Mouse (Mus musculus) MEL (cell line): Measurements from ENCODE around the gene Ccdc61. TPM values are rescaled to one million over a fixed set of nuclear protein-coding genes. Genes with fewer than 3 reads are reported as not detected.
A peak's percentile ranks its signal among the peaks of the same experiment; 100 is the strongest.

Experiments used
- DNase-seq: peaks from one replicate; pipeline ENCODE4 v3.0.0; 2011; ENCODE audit warnings: low read depth, low spot score
- H3K27ac ChIP-seq: 2 replicates; pipeline ENCODE4 v1.5.1; 2012; ENCODE audit warnings: low read depth, mild to moderate bottlenecking, control low read depth, low read length, moderate library complexity; ENCODE audit not compliant: control insufficient read depth
- H3K27me3 ChIP-seq, 2 experiments: fragments of 150-350 bp in 1 of 2; sonication (generic) in 1 of 2; 2 replicates each; pipeline ENCODE4 v1.6.1; 2012; ENCODE audit warnings: low read length in 2 of 2, mild to moderate bottlenecking in 2 of 2, improper control_type of control experiment in 1 of 2, moderate library complexity in 1 of 2; ENCODE audit not compliant: insufficient read depth in 2 of 2, control insufficient read depth in 1 of 2
- H3K36me3 ChIP-seq, 2 experiments: 2 replicates each; pipeline ENCODE4 v1.6.1; 2012 to 2014; ENCODE audit warnings: low read length in 2 of 2, improper control_type of control experiment in 1 of 2, inconsistent platforms in 1 of 2, mild to moderate bottlenecking in 1 of 2; ENCODE audit not compliant: insufficient read depth in 2 of 2, control insufficient read depth in 1 of 2
- H3K4me1 ChIP-seq, 2 experiments: fragments of 150-350 bp in 1 of 2; sonication (generic) in 1 of 2; 2 replicates each; pipeline ENCODE4 v1.6.1; 2012; ENCODE audit warnings: low read length in 2 of 2, improper control_type of control experiment in 1 of 2, mild to moderate bottlenecking in 1 of 2; ENCODE audit not compliant: insufficient read depth in 2 of 2, control insufficient read depth in 1 of 2
- H3K4me3 ChIP-seq, 2 experiments: fragments of 150-350 bp in 1 of 2; sonication (generic) in 1 of 2; 2 replicates each; pipeline ENCODE4 v1.5.1; 2012; ENCODE audit warnings: low read depth in 2 of 2, low read length in 2 of 2, mild to moderate bottlenecking in 2 of 2, moderate library complexity in 2 of 2, control low read depth in 1 of 2, improper control_type of control experiment in 1 of 2; ENCODE audit not compliant: control insufficient read depth in 1 of 2, insufficient read depth in 1 of 2
- H3K79me2 ChIP-seq: 2 replicates; pipeline ENCODE4 v1.6.1; 2012; ENCODE audit warnings: mild to moderate bottlenecking, low read length, moderate library complexity; ENCODE audit not compliant: control insufficient read depth, poor library complexity, insufficient read depth
- H3K9ac ChIP-seq: 2 replicates; pipeline ENCODE4 v1.6.1; 2012; ENCODE audit warnings: low read depth, mild to moderate bottlenecking, control low read depth, low read length, moderate library complexity; ENCODE audit not compliant: control insufficient read depth, poor library complexity, severe bottlenecking
- H3K9me3 ChIP-seq: fragments of 150-350 bp; sonication (generic); replicated peaks from 2 replicates; pipeline ENCODE4 v1.6.1; 2012; ENCODE audit warnings: mild to moderate bottlenecking, low read length, improper control_type of control experiment, moderate library complexity; ENCODE audit not compliant: insufficient read depth
- BHLHE40 ChIP-seq: IDR thresholded peaks from 2 replicates; pipeline ENCODE4 v1.6.1; 2012; ENCODE audit warnings: low read depth, mild to moderate bottlenecking, inconsistent platforms, low read length, improper control_type of control experiment, borderline replicate concordance
- CHD1 ChIP-seq: IDR thresholded peaks from 2 replicates; pipeline ENCODE4 v1.6.1; 2012; ENCODE audit warnings: low read depth, mild to moderate bottlenecking, inconsistent platforms, low read length, improper control_type of control experiment
- E2F4 ChIP-seq: IDR thresholded peaks from 2 replicates; pipeline ENCODE4 v1.6.1; 2011; ENCODE audit warnings: low read depth, low read length, improper control_type of control experiment, borderline replicate concordance
- EP300 ChIP-seq, 2 experiments: IDR thresholded peaks; 2 replicates each; pipeline ENCODE4 v1.6.1; 2011; ENCODE audit warnings: improper control_type of control experiment in 2 of 2, low read length in 2 of 2, low read depth in 1 of 2, mild to moderate bottlenecking in 1 of 2
- GATA1 ChIP-seq: IDR thresholded peaks from 2 replicates; pipeline ENCODE4 v1.6.1; 2011; ENCODE audit warnings: low read depth, low read length, improper control_type of control experiment
- HCFC1 ChIP-seq: IDR thresholded peaks from 2 replicates; pipeline ENCODE4 v1.6.1; 2012; ENCODE audit warnings: low read depth, mild to moderate bottlenecking, inconsistent platforms, low read length, improper control_type of control experiment, moderate library complexity
- JUND ChIP-seq: IDR thresholded peaks from 2 replicates; pipeline ENCODE4 v1.6.1; 2011; ENCODE audit warnings: low read depth, mild to moderate bottlenecking, improper control_type of control experiment, low read length
- MAX ChIP-seq: IDR thresholded peaks from 2 replicates; pipeline ENCODE4 v1.6.1; 2011; ENCODE audit warnings: low read length, improper control_type of control experiment
- MAZ ChIP-seq: IDR thresholded peaks from 2 replicates; pipeline ENCODE4 v1.6.1; 2012; ENCODE audit warnings: low read depth, mild to moderate bottlenecking, inconsistent platforms, low read length, improper control_type of control experiment
- MXI1 ChIP-seq: IDR thresholded peaks from 2 replicates; pipeline ENCODE4 v1.6.1; 2011; ENCODE audit warnings: mild to moderate bottlenecking, low read depth, low read length, improper control_type of control experiment
- POLR2AphosphoS5 ChIP-seq: IDR thresholded peaks from 2 replicates; pipeline ENCODE4 v1.6.1; 2012; ENCODE audit warnings: low read depth, borderline replicate concordance, mild to moderate bottlenecking, inconsistent platforms, low read length, moderate library complexity, mixed read lengths
- RCOR1 ChIP-seq: IDR thresholded peaks from 2 replicates; pipeline ENCODE4 v1.6.1; 2012; ENCODE audit warnings: low read depth, mild to moderate bottlenecking, inconsistent platforms, low read length, improper control_type of control experiment
- SMC3 ChIP-seq: IDR thresholded peaks from 2 replicates; pipeline ENCODE4 v1.6.1; 2011; ENCODE audit warnings: low read depth, low read length, improper control_type of control experiment
- USF2 ChIP-seq, 2 experiments: IDR thresholded peaks; 2 replicates each; pipeline ENCODE4 v1.6.1; 2011 to 2012; ENCODE audit warnings: improper control_type of control experiment in 2 of 2, low read length in 2 of 2, borderline replicate concordance in 1 of 2, inconsistent platforms in 1 of 2, low read depth in 1 of 2, mild to moderate bottlenecking in 1 of 2; ENCODE audit not compliant: insufficient read depth in 1 of 2
- ZNF384 ChIP-seq: IDR thresholded peaks from 2 replicates; pipeline ENCODE4 v1.6.1; 2012; ENCODE audit warnings: low read depth, mild to moderate bottlenecking, inconsistent platforms, low read length, improper control_type of control experiment
- polyA plus RNA-seq, 2 experiments: library from polyadenylated mRNA; stranded (reverse) in 1 of 2; unstranded in 1 of 2; fragments of >175 nt in 1 of 2; fragments of >200 nt in 1 of 2; gene quantifications; 2 replicates each; pipeline versions ENCODE4 v1.2.1 to v1.2.4; 2012; ENCODE audit warnings: low replicate concordance in 2 of 2, low read depth in 1 of 2; ENCODE audit not compliant: insufficient read length in 2 of 2, insufficient read depth in 1 of 2, missing spikeins in 1 of 2
- total RNA-seq: library from RNA; depleted of rRNA; stranded (reverse); fragments of 300-350 nt; gene quantifications from 2 replicates; pipeline ENCODE4 v1.2.3, GENCODE M21; 2012

Gene Ccdc61
- total and polyA plus RNA-seq, 3 experiments, result 19.7 to 69.8 TPM; not detected in 1

DNA sequence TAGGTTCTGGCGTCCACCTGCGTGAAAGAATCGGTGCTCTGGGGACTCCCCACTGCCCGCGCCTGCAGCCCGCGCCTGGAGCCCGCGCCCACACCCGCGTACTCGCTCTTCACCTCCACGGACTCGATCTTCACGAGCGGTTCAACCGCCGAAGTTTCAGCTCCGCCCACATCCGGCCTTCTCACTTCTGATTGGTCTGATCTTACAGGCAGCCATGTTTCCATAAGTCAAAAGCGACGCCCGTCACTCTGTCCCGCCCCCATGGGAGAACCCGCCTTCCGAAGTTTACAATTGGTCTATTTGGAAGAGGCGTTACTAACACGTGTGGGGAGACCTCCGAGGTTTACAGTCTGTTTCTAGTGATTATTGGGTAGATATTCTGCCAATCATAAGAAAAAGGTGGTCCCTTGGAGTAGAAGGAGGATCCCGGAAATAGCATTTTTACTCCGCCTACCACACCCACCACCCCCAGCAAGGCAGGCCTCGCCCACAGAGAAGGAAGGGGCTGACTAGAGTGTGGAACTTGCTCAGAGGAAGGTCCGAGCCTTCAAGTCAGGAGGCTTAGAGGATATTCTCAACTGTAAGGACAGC lies at the start of gene Ccdc61 (continued):
- peak in 1 of 2 experiments; percentile 57; a peak in 1 of 4 replicates for TF ChIP-seq USF2 (IDR thresholded peaks at IDR 0.05; ENCODE audit: borderline replicate concordance in 1 of 2, insufficient read depth in 1 of 2, low read depth in 1 of 2, low read length in 2 of 2)
- no peak for TF ChIP-seq GATA1
- no peak for TF ChIP-seq ZNF384

DNA sequence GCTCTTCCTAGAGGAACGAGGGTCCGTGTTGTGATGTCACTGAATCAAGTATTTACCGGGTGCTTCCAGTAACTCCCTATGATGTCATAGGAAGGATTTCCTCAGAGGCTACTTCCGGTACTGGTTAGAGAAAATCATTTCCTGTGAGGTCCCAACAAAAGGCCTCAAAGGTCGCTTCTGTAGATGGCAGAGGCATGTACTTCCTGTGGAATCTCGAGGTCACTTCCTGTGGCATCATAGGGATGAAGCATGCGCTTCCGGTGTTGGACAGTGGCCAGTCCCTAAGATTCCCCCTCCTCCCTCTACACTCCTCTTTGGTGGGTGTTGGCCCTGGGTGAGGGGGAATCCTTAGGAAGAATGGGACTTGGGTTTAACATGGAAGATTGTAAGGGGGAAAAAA lies 49.2 kb upstream of the Ccdc61 start:
- Histone ChIP-seq H3K36me3 (peaks cover 0 to 2% of the 10 kb centered on the region in 2 experiments; a peak in 1 of 4 replicates), H3K4me1 (peaks cover 0 to 17% of the 10 kb centered on the region in 2 experiments; a peak in 2 of 4 replicates), H3K27me3 (peaks cover 0 to 4% of the 10 kb centered on the region in 2 experiments; a peak in 3 of 4 replicates), H3K79me2 (peaks cover 1% of the 10 kb centered on the region; the same call in 1 of the 2 replicates), H3K27ac (no peak overlapping the region)
- DNase-seq, result no peak
- TF ChIP-seq MAZ (no peak), RCOR1 (no peak), MAX (no peak), HCFC1 (peak; percentile 44; the same call in 1 of the 2 replicates), USF2 (IDR thresholded peaks at IDR 0.05; ENCODE audit: borderline replicate concordance in 1 of 2, insufficient read depth in 1 of 2, low read depth in 1 of 2, low read length in 2 of 2) (no peak), JUND (no peak), E2F4 (no peak)
- TF ChIP-seq, all 39 proteins: peak for 1
- Histone ChIP-seq H3K9me3 (no peaks in the 10 kb centered on the region), H3K4me3 (no peak overlapping the region), H3K9ac (no peak overlapping the region)

GRCm38 (mm10) chr7:18958384-18958766 lies 48.2 kb upstream of the Ccdc61 start:
- Histone ChIP-seq H3K79me2 (peaks cover 1% of the 10 kb centered on the region; the same call in 1 of the 2 replicates), H3K27me3 (peaks cover 0 to 1% of the 10 kb centered on the region in 2 experiments; a peak in 1 of 4 replicates), H3K9me3 (no peaks in the 10 kb centered on the region), H3K9ac (peak overlapping the region; percentile 75), H3K4me3 (peak overlapping the region; percentile 51 to 87), H3K36me3 (peaks cover 0 to 2% of the 10 kb centered on the region in 2 experiments; a peak in 1 of 4 replicates), H3K4me1 (peaks cover 0 to 12% of the 10 kb centered on the region in 2 experiments; a peak in 2 of 4 replicates)
- TF ChIP-seq MAZ, result no peak
- TF ChIP-seq CHD1, result no peak
- TF ChIP-seq POLR2AphosphoS5, result no peak
- no peak for TF ChIP-seq EP300 (IDR thresholded peaks at IDR 0.05; ENCODE audit: low read depth in 1 of 2, low read length in 2 of 2)
- no peak for TF ChIP-seq BHLHE40
- no peak for TF ChIP-seq USF2 (IDR thresholded peaks at IDR 0.05; ENCODE audit: borderline replicate concordance in 1 of 2, insufficient read depth in 1 of 2, low read depth in 1 of 2, low read length in 2 of 2)
- TF ChIP-seq MXI1, result no peak
- TF ChIP-seq SMC3, result no peak
- TF ChIP-seq, all 39 proteins: peak for 0
- H3K27ac ChIP-seq, result no peak overlapping the region
- peak; percentile 57 for DNase-seq
